Mouse (Mus musculus) heart, adult 2 months (tissue): ENCODE data around the gene Map3k7.
A peak's percentile ranks its signal among the peaks of the same experiment; 100 is the strongest.

ENCODE experiments used
- CTCF ChIP-seq: fragments of 200-600 bp; IDR thresholded peaks from 2 replicates; pipeline ENCODE4 v1.8.1; 2022; ENCODE audit warnings: antibody characterized with exemption, mild to moderate bottlenecking, moderate library complexity
- EP300 ChIP-seq: fragments of 200-500 bp; IDR thresholded peaks from 2 replicates; pipeline ENCODE4 v1.6.1; 2011; ENCODE audit warnings: low read depth, low read length, control low read depth; ENCODE audit not compliant: insufficient read depth
- POLR2A ChIP-seq: fragments of 200-500 bp; IDR thresholded peaks from 2 replicates; pipeline ENCODE4 v1.6.1; 2011; ENCODE audit warnings: mild to moderate bottlenecking, low read depth, low read length, control low read depth; ENCODE audit not compliant: insufficient read depth

GRCm38 (mm10) chr4:31938416-31939106 lies 25.3 kb upstream of the Map3k7 start:
- peak; percentile 68 for TF ChIP-seq CTCF
- no peak for TF ChIP-seq POLR2A
- TF ChIP-seq EP300: no peak
